Mouse (Mus musculus): ENCODE data around the gene Mrpl30. TPM values are rescaled to one million over a fixed set of nuclear protein-coding genes. Genes with fewer than 3 reads are reported as not detected.

The Mrpl30 gene
- polyA plus RNA-seq, 1 experiment from 2014 or later = 210 TPM

DNA sequence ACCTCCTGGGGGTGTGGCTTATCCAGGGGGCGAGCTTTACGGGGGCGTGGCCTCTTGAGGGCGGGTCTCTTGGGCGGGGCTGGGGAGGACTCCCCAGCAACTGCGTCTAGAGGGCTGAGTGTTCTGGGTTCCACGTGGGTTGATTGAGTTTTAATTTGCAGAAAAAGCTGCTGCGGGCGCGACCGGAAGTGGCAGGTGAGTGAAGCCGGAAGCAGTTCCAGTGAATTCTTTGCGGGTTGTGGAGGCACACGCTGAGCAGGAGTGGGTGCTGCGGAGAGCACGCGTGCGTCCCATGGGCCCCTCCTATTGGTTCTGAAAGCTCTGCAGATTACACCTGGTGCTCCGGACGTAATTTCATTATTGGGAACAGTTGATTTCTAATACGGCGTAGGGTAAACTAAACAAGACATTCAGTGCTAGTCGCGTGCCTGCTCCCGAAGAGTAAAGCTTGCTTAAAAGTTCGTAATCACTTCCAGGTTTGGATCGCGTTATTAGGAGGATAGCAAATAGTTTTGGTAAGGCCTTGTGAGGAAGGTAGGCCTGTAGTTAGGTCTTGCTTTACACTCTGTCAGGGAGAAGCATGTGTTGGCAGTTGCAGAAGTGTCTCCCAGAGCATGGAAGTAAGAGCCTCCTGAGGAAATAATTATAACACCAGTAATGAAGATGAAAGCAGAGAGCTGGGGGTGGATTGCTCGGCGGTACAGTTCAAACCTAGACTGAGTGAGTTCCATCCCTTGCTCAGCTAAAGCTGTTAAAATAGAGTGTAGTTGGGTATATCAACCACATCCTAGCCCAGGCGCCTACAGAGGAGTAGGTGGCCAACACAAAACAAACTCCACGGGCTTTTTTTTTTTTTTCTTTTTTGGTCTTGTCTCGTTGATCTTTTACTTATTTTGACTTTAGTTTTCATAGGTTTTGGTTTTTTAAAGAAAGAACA is 17.9 kb upstream of the Mrpl30 start:
- H3K4me2 ChIP-seq (replicated peaks) = peak overlapping the region; percentile 71
- peak; percentile 87 for ATAC-seq (ENCODE audit: low FRiP score, low read depth)
- whole genome bisulfite sequencing = 7% methylated on average over 33 of the region's 33 CpGs
- peaks cover 9% of the 10 kb centered on the region; the same call in 1 of the 2 replicates for H3K4me1 ChIP-seq
- peaks cover 28% of the 10 kb centered on the region for H3K36me3 ChIP-seq
- peak overlapping the region; percentile 65 for H3K27ac ChIP-seq (replicated peaks)
- peak overlapping the region; percentile 47 for H3K9ac ChIP-seq (replicated peaks)
- H3K27me3 ChIP-seq = peaks cover 14% of the 10 kb centered on the region
- H3K9me3 ChIP-seq = no peaks in the 10 kb centered on the region
- peak overlapping the region; percentile 60 for H3K4me3 ChIP-seq

DNA sequence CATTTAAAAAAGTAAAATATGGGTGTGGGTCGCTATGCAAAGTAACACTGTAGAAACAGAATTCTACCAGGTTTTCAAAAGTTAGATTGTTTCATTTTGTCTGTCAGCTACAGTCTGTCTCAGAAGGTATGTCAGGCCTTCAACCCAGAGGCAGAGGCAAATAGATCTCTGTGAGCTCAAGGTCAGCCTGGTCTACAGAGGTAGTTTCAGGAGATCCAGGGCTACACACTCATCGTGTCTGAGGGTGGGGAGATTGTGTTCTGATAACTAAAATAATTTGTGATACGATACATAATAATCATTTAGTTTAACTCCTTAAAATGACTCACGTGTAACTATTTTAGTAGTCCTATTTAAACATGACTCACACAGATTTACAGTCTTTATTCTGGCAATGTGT is 17.1 kb upstream of the Mrpl30 start:
- no peak overlapping the region for H3K9ac ChIP-seq (replicated peaks)
- 92% methylated on average over 4 of the region's 4 CpGs for WGBS
- no peak overlapping the region for H3K27ac ChIP-seq (replicated peaks)
- H3K36me3 ChIP-seq = peaks cover 34% of the 10 kb centered on the region
- peaks cover 14% of the 10 kb centered on the region; the same call in 1 of the 2 replicates for H3K27me3 ChIP-seq
- H3K4me3 ChIP-seq = no peak overlapping the region
- no peaks in the 10 kb centered on the region for H3K9me3 ChIP-seq
- H3K4me2 ChIP-seq (replicated peaks) = no peak overlapping the region
- peaks cover 9% of the 10 kb centered on the region; the same call in 1 of the 2 replicates for H3K4me1 ChIP-seq
- ATAC-seq (ENCODE audit: low FRiP score, low read depth) = no peak

DNA sequence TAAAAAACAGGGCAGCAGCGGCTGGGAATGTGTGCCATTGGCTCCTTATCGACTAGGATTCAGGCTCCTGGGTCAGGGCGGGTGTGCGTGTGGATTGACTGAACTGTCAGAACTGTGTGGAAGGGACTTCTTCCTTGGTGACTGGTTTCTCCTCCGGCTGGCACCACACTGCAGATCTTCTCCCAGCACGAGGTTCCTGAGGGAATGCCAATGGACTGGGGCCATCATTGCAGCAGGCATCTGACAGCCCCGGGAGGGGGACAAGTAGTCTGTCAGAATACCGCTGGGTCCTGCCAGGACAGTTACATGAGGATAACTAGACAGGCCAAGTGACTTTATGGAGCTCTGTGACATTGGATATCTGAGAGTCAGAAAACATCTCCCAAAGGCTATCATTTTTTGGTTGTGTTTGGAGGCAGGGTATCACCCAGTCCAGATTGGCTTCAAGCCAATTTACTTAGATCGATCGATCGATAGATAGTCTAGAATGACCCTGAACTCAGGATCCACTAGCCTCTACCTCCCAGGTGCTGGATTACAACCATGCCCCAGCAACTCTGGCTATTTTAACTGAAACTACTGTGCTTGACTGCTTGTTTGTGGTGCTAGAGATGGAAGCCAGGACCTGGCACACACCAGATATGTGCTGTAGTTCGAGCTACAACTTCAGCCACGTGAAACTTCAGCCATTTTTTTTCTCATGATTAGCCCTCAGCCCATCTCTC is 12.4 kb upstream of the Mrpl30 start:
- H3K27ac ChIP-seq (replicated peaks) = no peak overlapping the region
- H3K4me2 ChIP-seq (replicated peaks) = no peak overlapping the region
- no peak overlapping the region for H3K4me3 ChIP-seq
- peaks cover 62% of the 10 kb centered on the region for H3K36me3 ChIP-seq
- no peaks in the 10 kb centered on the region for H3K27me3 ChIP-seq
- H3K9ac ChIP-seq (replicated peaks) = no peak overlapping the region
- no peaks in the 10 kb centered on the region for H3K9me3 ChIP-seq
- WGBS = 95% methylated on average over 13 of the region's 13 CpGs
- H3K4me1 ChIP-seq = no peaks in the 10 kb centered on the region
- ATAC-seq (ENCODE audit: low FRiP score, low read depth) = no peak

DNA sequence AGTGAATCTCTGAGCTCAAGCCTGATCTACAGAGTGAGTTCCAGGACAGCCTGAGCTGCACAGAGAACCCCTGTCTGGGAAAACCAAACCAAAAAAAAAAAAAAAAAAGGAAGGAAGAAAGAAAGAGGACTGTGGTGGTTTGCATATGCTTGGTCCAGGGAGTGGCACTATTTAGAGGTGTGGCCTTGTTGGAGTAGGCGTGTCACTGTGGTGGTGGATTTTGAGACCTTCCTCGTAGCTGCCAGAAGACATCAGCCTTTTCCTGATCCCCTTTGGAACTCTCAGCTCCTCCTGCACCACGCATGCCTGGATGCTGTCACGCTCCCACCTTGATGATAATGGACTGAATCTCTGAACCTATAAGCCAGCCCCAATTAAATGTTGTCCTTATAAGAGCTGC is 6.9 kb upstream of the Mrpl30 start:
- WGBS = 97% methylated on average over 4 of the region's 4 CpGs
- H3K9me3 ChIP-seq = no peaks in the 10 kb centered on the region
- no peak overlapping the region for H3K9ac ChIP-seq (replicated peaks)
- no peak overlapping the region for H3K27ac ChIP-seq (replicated peaks)
- H3K4me1 ChIP-seq = no peaks in the 10 kb centered on the region
- no peaks in the 10 kb centered on the region for H3K27me3 ChIP-seq
- H3K36me3 ChIP-seq = peaks cover 31% of the 10 kb centered on the region
- H3K4me3 ChIP-seq = no peak overlapping the region
- H3K4me2 ChIP-seq (replicated peaks) = no peak overlapping the region
- ATAC-seq (ENCODE audit: low FRiP score, low read depth) = no peak

DNA sequence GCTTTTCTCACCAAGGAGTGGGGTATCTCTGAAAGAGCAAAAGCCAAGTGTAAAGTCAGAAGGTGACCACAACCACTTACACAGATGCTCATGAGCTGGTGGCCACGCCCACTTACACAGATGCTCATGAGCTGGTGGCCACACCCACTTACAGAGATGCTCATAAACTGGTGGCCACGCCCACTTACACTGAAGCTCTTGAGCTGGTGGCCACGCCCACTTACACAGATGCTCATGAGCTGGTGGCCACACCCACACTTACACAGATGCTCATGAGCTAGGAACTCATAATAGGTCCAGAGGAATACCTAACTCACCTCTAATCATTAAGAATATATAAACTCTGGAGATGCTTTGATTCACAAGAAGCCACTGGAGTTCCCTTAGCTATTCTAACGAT is 5.8 kb upstream of the Mrpl30 start:
- H3K36me3 ChIP-seq = peaks cover 21% of the 10 kb centered on the region
- H3K9ac ChIP-seq (replicated peaks) = no peak overlapping the region
- no peaks in the 10 kb centered on the region for H3K27me3 ChIP-seq
- 79% methylated on average over 4 of the region's 4 CpGs for WGBS
- H3K9me3 ChIP-seq = no peaks in the 10 kb centered on the region
- no peak overlapping the region for H3K27ac ChIP-seq (replicated peaks)
- no peak for ATAC-seq (ENCODE audit: low FRiP score, low read depth)
- peaks cover 4% of the 10 kb centered on the region for H3K4me1 ChIP-seq
- no peak overlapping the region for H3K4me2 ChIP-seq (replicated peaks)
- no peak overlapping the region for H3K4me3 ChIP-seq

DNA sequence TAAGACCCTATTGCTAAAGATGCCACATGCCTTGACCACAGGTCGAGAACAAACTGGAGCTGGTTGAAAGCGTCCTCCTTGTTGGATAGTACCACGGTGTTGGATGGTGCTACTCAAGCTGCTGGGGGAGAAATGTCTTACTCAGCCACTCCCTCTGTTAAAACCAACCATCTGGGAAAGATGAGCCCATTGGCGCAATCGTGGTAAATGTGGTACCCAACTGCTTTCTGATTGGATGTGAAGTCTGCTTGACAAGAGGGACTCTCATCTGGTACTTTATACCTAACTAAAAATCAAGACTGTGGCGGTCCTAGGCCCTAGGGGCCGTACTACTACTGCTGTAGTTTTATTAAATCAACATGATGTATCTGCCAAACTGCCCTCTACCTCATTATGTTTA is 1.1 kb upstream of the Mrpl30 start:
- no peaks in the 10 kb centered on the region for H3K27me3 ChIP-seq
- H3K9ac ChIP-seq (replicated peaks) = peak overlapping the region; percentile 58; the same call in 1 of the 2 replicates
- peak overlapping the region; percentile 71 for H3K4me2 ChIP-seq (replicated peaks)
- H3K27ac ChIP-seq (replicated peaks) = no peak overlapping the region
- peaks cover 9% of the 10 kb centered on the region; the same call in 1 of the 2 replicates for H3K36me3 ChIP-seq
- peak overlapping the region; percentile 66 for H3K4me3 ChIP-seq
- no peaks in the 10 kb centered on the region for H3K9me3 ChIP-seq
- no peak for ATAC-seq (ENCODE audit: low FRiP score, low read depth)
- WGBS = 80% methylated on average over 7 of the region's 7 CpGs
- H3K4me1 ChIP-seq = peaks cover 18% of the 10 kb centered on the region

DNA sequence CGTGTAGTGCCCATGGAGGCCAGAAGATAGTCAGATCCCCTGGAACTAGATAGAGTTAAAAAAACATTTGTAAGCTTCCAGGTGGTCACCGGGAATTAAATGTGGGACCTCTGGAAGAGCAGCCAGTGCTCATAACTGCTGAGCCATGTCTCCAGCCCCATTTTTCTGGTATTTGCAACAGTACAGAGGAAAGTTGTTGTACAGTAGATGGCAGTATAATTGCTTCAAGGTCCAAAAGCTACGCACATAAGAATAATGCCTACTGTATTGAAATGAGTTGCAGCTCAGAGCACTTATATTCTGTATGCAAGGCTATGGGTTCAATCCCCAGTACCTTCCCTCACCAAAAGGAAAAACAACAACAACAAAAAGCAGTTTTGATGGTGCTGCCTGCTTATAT is 1.1 kb downstream of the Mrpl30 start:
- H3K9me3 ChIP-seq = no peaks in the 10 kb centered on the region
- H3K9ac ChIP-seq (replicated peaks) = no peak overlapping the region
- ATAC-seq (ENCODE audit: low FRiP score, low read depth) = no peak
- WGBS = 85% methylated on average over 3 of the region's 3 CpGs
- peaks cover 27% of the 10 kb centered on the region for H3K36me3 ChIP-seq
- H3K4me3 ChIP-seq = peak overlapping the region; percentile 66
- H3K27me3 ChIP-seq = no peaks in the 10 kb centered on the region
- H3K4me2 ChIP-seq (replicated peaks) = peak overlapping the region; percentile 71
- H3K4me1 ChIP-seq = peaks cover 18% of the 10 kb centered on the region
- H3K27ac ChIP-seq (replicated peaks) = no peak overlapping the region

DNA sequence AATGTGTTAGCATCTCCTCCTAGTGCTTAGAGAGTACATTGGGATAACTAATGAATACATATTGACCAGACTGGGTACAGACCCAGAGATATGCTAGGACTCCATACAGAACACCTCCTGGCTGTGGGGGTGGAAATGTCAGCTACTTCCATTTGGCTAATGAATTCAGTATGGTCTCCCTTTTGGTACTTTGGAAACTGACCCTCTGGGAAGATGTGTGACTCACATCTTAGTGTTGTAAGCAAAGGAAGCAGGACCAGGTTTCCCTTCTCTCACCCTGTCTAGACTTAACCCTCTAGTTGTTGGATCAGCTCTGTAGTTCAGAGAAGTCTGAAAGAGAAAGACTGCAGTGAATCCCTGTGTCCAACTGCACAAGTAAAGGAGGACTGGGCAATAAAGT is 4.3 kb downstream of the Mrpl30 start:
- Histone ChIP-seq H3K4me2 (replicated peaks) (no peak overlapping the region), H3K4me1 (peaks cover 12% of the 10 kb centered on the region), H3K4me3 (no peak overlapping the region), H3K36me3 (peaks cover 49% of the 10 kb centered on the region), H3K27me3 (no peaks in the 10 kb centered on the region), H3K27ac (replicated peaks) (no peak overlapping the region), H3K9me3 (no peaks in the 10 kb centered on the region), H3K9ac (replicated peaks) (no peak overlapping the region)
- ATAC-seq (ENCODE audit: low FRiP score, low read depth) = no peak

DNA sequence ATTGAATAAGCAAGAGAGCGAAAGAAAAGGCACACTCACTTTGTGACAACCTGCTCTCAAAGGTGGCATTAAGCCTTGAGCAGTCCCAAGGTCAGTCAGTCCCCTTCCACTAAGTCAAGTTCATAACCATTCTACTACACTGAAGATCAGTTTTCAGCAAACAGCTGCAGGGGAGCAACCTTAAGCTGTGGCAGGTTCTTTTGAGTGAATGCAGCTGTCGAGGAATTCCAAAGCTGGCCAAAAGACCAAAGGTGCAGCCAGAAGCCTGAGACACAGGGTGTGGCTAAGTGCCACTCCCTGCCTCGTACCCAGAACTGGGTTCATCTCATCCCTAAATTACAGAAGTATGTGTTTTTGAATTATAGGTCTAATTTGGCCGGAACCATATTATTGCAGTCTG is 9.5 kb downstream of the Mrpl30 start:
- Histone ChIP-seq H3K4me1 (no peaks in the 10 kb centered on the region), H3K9me3 (no peaks in the 10 kb centered on the region), H3K9ac (replicated peaks) (no peak overlapping the region), H3K27ac (replicated peaks) (no peak overlapping the region), H3K36me3 (peaks cover 44% of the 10 kb centered on the region), H3K4me2 (replicated peaks) (no peak overlapping the region), H3K4me3 (no peak overlapping the region), H3K27me3 (no peaks in the 10 kb centered on the region)
- WGBS = 88% methylated on average over 4 of the region's 4 CpGs
- no peak for ATAC-seq (ENCODE audit: low FRiP score, low read depth)

DNA sequence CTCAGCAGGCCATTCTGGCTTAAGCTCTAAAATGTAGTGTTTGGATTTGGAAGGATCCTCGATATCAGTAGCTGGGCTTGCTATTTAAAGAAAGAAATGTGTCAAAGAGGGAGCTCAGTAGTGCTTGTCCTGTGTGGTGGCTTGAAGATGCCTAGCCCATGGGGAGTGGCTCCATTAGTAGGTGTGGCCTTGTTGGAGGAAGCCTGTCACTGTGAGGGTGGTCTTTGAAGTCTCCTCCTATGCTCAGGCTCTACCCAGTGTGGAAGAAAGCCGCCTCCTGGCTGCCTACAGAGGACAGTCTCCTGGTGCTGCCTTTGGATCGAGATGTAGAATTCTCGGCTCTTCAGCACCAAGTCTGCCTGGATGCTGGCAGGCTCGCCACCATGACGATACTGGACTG is 10.0 kb downstream of the Mrpl30 start:
- 60% methylated on average over 6 of the region's 6 CpGs for WGBS
- no peaks in the 10 kb centered on the region for H3K4me1 ChIP-seq
- no peaks in the 10 kb centered on the region for H3K9me3 ChIP-seq
- ATAC-seq (ENCODE audit: low FRiP score, low read depth) = no peak
- no peak overlapping the region for H3K4me2 ChIP-seq (replicated peaks)
- peaks cover 39% of the 10 kb centered on the region for H3K36me3 ChIP-seq
- no peak overlapping the region for H3K9ac ChIP-seq (replicated peaks)
- H3K27ac ChIP-seq (replicated peaks) = no peak overlapping the region
- H3K27me3 ChIP-seq = no peaks in the 10 kb centered on the region
- no peak overlapping the region for H3K4me3 ChIP-seq

DNA sequence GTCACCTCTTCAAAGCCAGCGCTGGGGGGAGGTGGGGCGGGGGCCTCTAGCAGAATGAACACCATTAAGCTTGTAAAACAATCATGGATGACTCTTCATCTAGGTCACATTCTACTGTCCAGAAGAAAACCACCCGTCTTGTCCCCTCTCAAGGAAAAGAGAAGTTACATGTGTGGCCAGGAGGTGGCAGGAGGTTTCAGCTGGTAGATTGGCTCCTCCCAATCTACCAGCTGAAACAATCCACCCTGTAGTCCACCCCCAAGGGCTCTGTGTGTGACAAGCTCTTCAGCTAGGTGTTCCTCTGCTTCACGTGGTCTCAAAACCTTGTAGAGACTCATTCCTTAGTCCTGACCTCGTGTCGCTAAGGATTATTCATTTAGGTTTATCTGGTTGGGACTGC is 12.9 kb downstream of the Mrpl30 start:
- Histone ChIP-seq H3K9me3 (no peaks in the 10 kb centered on the region), H3K27ac (replicated peaks) (no peak overlapping the region), H3K27me3 (no peaks in the 10 kb centered on the region), H3K9ac (replicated peaks) (no peak overlapping the region), H3K36me3 (peaks cover 14% of the 10 kb centered on the region), H3K4me1 (no peaks in the 10 kb centered on the region), H3K4me3 (no peak overlapping the region), H3K4me2 (replicated peaks) (no peak overlapping the region)
- ATAC-seq (ENCODE audit: low FRiP score, low read depth) = no peak
- 42% methylated on average over 6 of the region's 6 CpGs for WGBS

DNA sequence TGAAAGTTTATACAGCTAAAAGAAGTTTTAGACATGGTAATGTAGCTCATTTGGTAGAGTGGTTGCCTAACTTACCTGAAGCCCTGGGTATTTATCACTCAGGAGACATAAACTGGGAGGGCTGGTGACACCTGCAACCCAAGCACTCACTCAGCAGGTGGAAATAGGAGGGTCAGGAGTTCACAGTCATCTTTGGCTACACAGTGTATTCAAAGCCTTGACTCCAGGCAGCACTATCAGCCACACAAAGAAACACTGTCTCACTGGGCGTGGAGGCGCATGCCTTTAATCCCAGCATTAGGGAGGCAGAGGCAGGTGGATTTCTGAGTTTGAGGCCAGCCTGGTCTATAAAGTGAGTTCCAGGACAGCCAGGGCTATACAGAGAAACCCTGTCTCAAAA is 22.5 kb downstream of the Mrpl30 start:
- Histone ChIP-seq H3K4me1 (no peaks in the 10 kb centered on the region), H3K9me3 (no peaks in the 10 kb centered on the region), H3K4me2 (replicated peaks) (no peak overlapping the region), H3K27me3 (no peaks in the 10 kb centered on the region), H3K4me3 (no peak overlapping the region), H3K27ac (replicated peaks) (no peak overlapping the region), H3K9ac (replicated peaks) (no peak overlapping the region), H3K36me3 (no peaks in the 10 kb centered on the region)
- 79% methylated on average over 2 of the region's 2 CpGs for WGBS
- ATAC-seq (ENCODE audit: low FRiP score, low read depth) = no peak

Measured in midbrain, embryonic 12.5 days (tissue).